Mouse (Mus musculus): ENCODE data around the gene Tnni3k. TPM values are rescaled to one million over a fixed set of nuclear protein-coding genes. Genes with fewer than 3 reads are reported as not detected.

Gene Tnni3k
- polyA plus RNA-seq, 1 experiment from 2014 or later = 0.09 TPM

DNA sequence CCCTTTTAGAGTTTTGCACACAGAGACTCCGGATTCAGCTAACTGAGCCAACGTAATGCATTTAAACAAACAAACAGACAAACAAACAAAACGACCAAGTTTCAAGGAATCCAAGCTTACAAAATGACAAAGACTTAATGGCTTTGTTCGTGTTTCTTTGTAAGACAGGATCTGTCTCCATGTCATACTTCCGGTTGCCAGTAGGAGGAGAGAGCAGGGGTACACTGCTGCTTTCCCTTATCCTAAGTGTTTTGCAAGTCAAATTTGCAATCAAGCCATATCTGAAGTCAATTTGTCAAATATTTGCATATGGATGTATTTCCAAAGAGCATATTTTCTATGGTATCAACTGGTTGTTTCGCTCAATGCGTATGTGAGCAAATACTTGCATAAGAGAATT lies 20.9 kb downstream of the Tnni3k start:
- Histone ChIP-seq H3K4me3 (no peak overlapping the region), H3K4me2 (no peak overlapping the region), H3K9ac (no peak overlapping the region), H3K4me1 (no peaks in the 10 kb centered on the region), H3K27me3 (replicated peaks) (no peaks in the 10 kb centered on the region), H3K9me3 (no peaks in the 10 kb centered on the region), H3K36me3 (replicated peaks) (no peaks in the 10 kb centered on the region), H3K27ac (no peak overlapping the region)
- no peak for ATAC-seq (replicated peaks)
- 75% methylated on average over 7 of the region's 7 CpGs for WGBS

DNA sequence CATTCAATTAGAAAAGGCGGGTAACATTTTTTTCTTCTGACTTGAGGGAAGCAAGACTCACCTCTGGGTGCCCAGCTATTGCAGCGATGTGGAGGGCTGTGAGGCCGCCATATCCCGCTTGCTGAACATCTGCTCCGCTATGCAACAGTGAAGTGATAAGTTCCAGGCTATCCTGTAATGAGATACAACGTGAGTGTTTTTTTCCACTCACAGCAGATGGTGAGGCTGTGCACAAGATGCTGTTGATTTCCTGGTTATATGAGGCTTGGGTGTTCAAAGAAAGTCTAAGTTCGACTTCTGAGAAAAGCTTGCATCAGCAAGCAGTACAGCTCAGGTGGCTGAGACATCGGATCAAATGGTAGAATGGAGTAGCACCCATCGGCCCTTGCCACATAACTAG lies 25.0 kb downstream of the Tnni3k start:
- H3K4me3 ChIP-seq = no peak overlapping the region
- H3K9me3 ChIP-seq = no peaks in the 10 kb centered on the region
- no peaks in the 10 kb centered on the region; the same call in 1 of the 2 replicates for H3K4me1 ChIP-seq
- no peaks in the 10 kb centered on the region for H3K36me3 ChIP-seq (replicated peaks)
- no peak overlapping the region for H3K4me2 ChIP-seq
- no peak for ATAC-seq (replicated peaks)
- 95% methylated on average over 9 of the region's 9 CpGs for WGBS
- no peak overlapping the region for H3K27ac ChIP-seq
- no peaks in the 10 kb centered on the region for H3K27me3 ChIP-seq (replicated peaks)
- no peak overlapping the region for H3K9ac ChIP-seq

DNA sequence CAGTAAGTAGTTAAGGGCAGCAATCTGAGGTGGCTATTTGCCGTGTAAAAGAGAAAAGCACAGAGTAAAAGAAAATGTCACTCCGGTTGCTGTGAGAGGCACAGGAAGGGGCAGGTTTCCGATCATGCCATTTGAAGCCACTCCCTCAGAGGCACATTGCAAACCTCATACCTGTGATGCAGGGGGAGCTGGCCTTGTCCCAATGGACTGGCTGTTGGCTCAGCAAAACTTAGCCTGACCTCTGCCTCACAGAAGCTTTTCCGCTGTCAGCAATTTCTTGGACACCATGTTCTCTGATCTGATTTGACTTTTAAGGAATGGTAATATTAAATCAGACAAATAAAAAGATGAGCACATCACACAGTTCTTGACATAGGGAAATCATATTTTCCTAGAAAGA lies 52.4 kb downstream of the Tnni3k start:
- H3K4me1 ChIP-seq = no peaks in the 10 kb centered on the region
- ATAC-seq (replicated peaks) = no peak
- no peaks in the 10 kb centered on the region for H3K36me3 ChIP-seq (replicated peaks)
- H3K4me3 ChIP-seq = no peak overlapping the region
- no peak overlapping the region for H3K4me2 ChIP-seq
- H3K27ac ChIP-seq = no peak overlapping the region
- no peaks in the 10 kb centered on the region for H3K27me3 ChIP-seq (replicated peaks)
- H3K9ac ChIP-seq = no peak overlapping the region
- 77% methylated on average over 4 of the region's 4 CpGs for WGBS
- no peaks in the 10 kb centered on the region for H3K9me3 ChIP-seq

- no peak overlapping the region for H3K4me3 ChIP-seq
- H3K27ac ChIP-seq = no peak overlapping the region
- no peaks in the 10 kb centered on the region for H3K36me3 ChIP-seq (replicated peaks)
- H3K9me3 ChIP-seq = no peaks in the 10 kb centered on the region
- no peak for ATAC-seq (replicated peaks)
- H3K27me3 ChIP-seq (replicated peaks) = no peaks in the 10 kb centered on the region
- H3K4me1 ChIP-seq = no peaks in the 10 kb centered on the region
- no peak overlapping the region for H3K9ac ChIP-seq
- H3K4me2 ChIP-seq = no peak overlapping the region
These were observed 54.2 kb downstream of the Tnni3k start for GRCm38 (mm10) chr3:155001056-155001455.

GRCm38 (mm10) chr3:154992678-154993077 lies 62.5 kb downstream of the Tnni3k start:
- Histone ChIP-seq H3K9me3 (no peaks in the 10 kb centered on the region), H3K4me1 (no peaks in the 10 kb centered on the region), H3K9ac (no peak overlapping the region), H3K4me3 (no peak overlapping the region), H3K27me3 (replicated peaks) (no peaks in the 10 kb centered on the region), H3K36me3 (replicated peaks) (no peaks in the 10 kb centered on the region), H3K4me2 (no peak overlapping the region), H3K27ac (no peak overlapping the region)
- no peak for ATAC-seq (replicated peaks)

DNA sequence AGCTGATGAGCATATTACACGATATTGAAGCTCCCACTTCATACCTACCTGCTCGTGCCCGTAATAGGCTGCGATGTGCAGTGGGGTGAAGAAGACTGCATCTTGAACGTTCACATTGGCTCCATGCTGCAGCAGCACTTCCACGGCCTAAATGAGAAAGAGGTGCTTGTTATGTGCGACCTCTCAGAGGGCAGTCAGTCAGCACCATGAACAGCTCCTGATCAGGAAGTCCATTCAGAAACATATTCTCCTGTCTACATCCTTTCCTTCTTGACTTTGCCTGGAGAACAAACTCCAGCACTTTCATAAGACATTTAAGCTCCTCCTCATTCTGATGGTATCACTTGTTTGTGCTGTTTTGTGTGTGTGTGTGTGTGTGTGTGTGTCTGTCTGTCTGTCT lies 76.1 kb downstream of the Tnni3k start:
- Histone ChIP-seq H3K27ac (no peak overlapping the region), H3K4me2 (no peak overlapping the region), H3K4me1 (no peaks in the 10 kb centered on the region), H3K36me3 (replicated peaks) (no peaks in the 10 kb centered on the region), H3K4me3 (no peak overlapping the region), H3K27me3 (replicated peaks) (no peaks in the 10 kb centered on the region), H3K9me3 (no peaks in the 10 kb centered on the region), H3K9ac (no peak overlapping the region)
- 86% methylated on average over 7 of the region's 7 CpGs for WGBS
- ATAC-seq (replicated peaks) = no peak

- no peaks in the 10 kb centered on the region for H3K9me3 ChIP-seq
- no peak overlapping the region for H3K4me3 ChIP-seq
- H3K27ac ChIP-seq = no peak overlapping the region
- ATAC-seq (replicated peaks) = no peak
- no peaks in the 10 kb centered on the region for H3K27me3 ChIP-seq (replicated peaks)
- 84% methylated on average over 1 of the region's 1 CpGs for WGBS
- no peaks in the 10 kb centered on the region for H3K36me3 ChIP-seq (replicated peaks)
- no peak overlapping the region for H3K9ac ChIP-seq
- H3K4me1 ChIP-seq = no peaks in the 10 kb centered on the region
- no peak overlapping the region for H3K4me2 ChIP-seq
These were observed 83.6 kb downstream of the Tnni3k start for GRCm38 (mm10) chr3:154971626-154972025.

DNA sequence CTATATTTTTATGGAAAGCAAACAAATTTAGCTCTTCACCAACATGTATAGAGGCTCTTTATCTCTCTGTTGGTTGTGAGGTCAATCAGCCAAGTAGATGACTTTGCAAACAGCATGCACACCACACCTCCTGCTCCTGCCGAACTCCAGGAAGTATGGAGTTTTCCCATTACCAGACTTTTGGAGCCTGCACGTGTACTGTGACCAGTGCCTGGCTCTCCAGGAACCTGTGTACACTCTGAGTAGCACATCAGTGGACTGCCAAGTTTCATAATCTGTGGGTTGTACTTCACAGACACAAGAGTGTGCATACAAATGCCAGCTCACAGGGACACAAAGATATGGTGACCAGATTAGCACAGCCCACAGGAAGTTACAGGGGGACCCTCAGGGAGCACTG lies 84.2 kb downstream of the Tnni3k start:
- H3K4me1 ChIP-seq = no peaks in the 10 kb centered on the region
- no peak overlapping the region for H3K27ac ChIP-seq
- H3K4me3 ChIP-seq = no peak overlapping the region
- H3K4me2 ChIP-seq = no peak overlapping the region
- no peak overlapping the region for H3K9ac ChIP-seq
- H3K9me3 ChIP-seq = no peaks in the 10 kb centered on the region
- no peaks in the 10 kb centered on the region for H3K27me3 ChIP-seq (replicated peaks)
- WGBS = 76% methylated on average over 2 of the region's 2 CpGs
- no peaks in the 10 kb centered on the region for H3K36me3 ChIP-seq (replicated peaks)
- ATAC-seq (replicated peaks) = no peak

- H3K36me3 ChIP-seq (replicated peaks) = no peaks in the 10 kb centered on the region
- no peaks in the 10 kb centered on the region; the same call in 1 of the 2 replicates for H3K9me3 ChIP-seq
- H3K4me2 ChIP-seq = no peak overlapping the region
- H3K27me3 ChIP-seq (replicated peaks) = no peaks in the 10 kb centered on the region
- peaks cover 7% of the 10 kb centered on the region for H3K4me1 ChIP-seq
- H3K27ac ChIP-seq = peak overlapping the region; percentile 65
- WGBS = 45% methylated on average over 3 of the region's 3 CpGs
- no peak overlapping the region for H3K4me3 ChIP-seq
- H3K9ac ChIP-seq = no peak overlapping the region
- ATAC-seq (replicated peaks) = peak; percentile 93
These were observed 93.9 kb downstream of the Tnni3k start for GRCm38 (mm10) chr3:154961284-154961683.

DNA sequence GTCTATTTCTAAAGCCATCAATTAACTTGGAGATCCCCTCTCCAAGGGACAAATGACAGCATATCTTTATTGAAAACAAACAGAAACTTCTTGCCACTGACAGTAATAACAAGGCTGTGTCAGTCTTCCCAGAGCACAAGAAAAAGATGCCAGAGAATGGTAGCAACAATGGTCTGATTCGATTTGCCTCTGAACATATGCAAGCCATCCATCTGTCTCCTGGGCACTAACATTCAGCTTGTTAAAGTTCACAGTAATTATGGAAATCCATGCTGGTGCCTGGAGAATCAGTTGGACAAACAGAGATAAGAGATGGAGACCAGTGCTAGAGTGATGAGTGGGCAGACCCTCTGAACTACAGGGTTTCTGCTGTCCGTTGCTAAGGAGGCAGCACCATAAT lies 102.1 kb downstream of the Tnni3k start:
- H3K36me3 ChIP-seq (replicated peaks) = no peaks in the 10 kb centered on the region
- no peak overlapping the region for H3K4me2 ChIP-seq
- no peaks in the 10 kb centered on the region for H3K9me3 ChIP-seq
- 60% methylated on average over 2 of the region's 2 CpGs for WGBS
- H3K4me3 ChIP-seq = no peak overlapping the region
- H3K4me1 ChIP-seq = peaks cover 4% of the 10 kb centered on the region; the same call in 1 of the 2 replicates
- H3K27me3 ChIP-seq (replicated peaks) = no peaks in the 10 kb centered on the region
- no peak overlapping the region for H3K27ac ChIP-seq
- no peak overlapping the region for H3K9ac ChIP-seq
- ATAC-seq (replicated peaks) = no peak; the same call in 1 of the 2 replicates

DNA sequence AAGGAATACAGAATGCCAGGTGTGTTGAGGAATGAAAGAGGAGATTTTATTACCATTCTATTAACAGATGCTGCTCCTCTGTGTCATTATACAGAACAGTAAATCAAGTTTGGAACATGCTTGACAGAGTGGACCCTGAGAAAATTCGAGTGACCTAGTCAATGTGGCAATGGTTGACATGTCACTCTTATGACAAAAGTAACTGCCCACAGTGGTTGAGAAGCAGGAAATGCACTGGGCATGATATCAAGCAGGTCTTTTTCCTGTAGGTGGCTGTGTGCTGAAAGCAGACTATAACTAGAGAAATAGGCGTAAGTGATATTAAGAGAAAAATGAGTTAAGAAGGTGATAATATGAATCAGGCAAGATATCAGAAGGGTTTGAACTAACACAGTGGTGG lies 105.7 kb downstream of the Tnni3k start:
- ATAC-seq (replicated peaks) = no peak
- 78% methylated on average over 2 of the region's 2 CpGs for WGBS
- Histone ChIP-seq H3K27ac (no peak overlapping the region), H3K27me3 (replicated peaks) (no peaks in the 10 kb centered on the region), H3K4me2 (no peak overlapping the region), H3K4me3 (no peak overlapping the region), H3K9me3 (no peaks in the 10 kb centered on the region), H3K4me1 (peaks cover 4% of the 10 kb centered on the region; the same call in 1 of the 2 replicates), H3K9ac (no peak overlapping the region), H3K36me3 (replicated peaks) (no peaks in the 10 kb centered on the region)

DNA sequence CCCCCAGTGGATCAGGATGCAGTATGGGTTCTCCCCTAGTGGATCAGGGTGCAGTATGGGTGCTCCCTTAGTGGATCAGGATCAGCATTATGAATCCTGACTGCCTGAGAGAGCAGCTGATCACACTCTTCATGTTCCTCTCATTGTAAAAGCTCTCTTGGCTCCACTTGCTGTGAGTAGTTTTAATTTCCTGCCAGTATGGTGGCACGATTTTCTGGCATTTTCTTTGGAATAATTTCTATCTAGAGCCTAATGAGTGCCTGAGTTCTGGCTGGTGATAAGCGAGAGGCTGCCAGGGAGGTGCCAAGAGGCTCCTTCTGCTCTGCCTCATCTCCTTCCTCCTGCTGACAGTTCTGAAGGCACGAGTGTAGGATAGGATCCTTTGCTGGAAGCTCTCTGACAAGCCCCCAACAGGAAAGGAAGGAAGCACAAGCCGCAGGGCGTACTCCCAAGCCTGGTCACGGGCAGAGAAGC lies 109.5 kb downstream of the Tnni3k start:
- Histone ChIP-seq H3K9me3 (no peaks in the 10 kb centered on the region), H3K36me3 (replicated peaks) (no peaks in the 10 kb centered on the region), H3K27ac (no peak overlapping the region), H3K4me1 (no peaks in the 10 kb centered on the region), H3K9ac (no peak overlapping the region), H3K4me2 (no peak overlapping the region), H3K4me3 (no peak overlapping the region), H3K27me3 (replicated peaks) (no peaks in the 10 kb centered on the region)
- WGBS = 71% methylated on average over 6 of the region's 6 CpGs
- ATAC-seq (replicated peaks) = no peak

- 37% methylated on average over 8 of the region's 8 CpGs for WGBS
- ATAC-seq (replicated peaks) = peak; percentile 75
- Histone ChIP-seq H3K27me3 (replicated peaks) (no peaks in the 10 kb centered on the region), H3K4me2 (peak overlapping the region; percentile 5), H3K4me3 (no peak overlapping the region), H3K27ac (peak overlapping the region; percentile 49), H3K4me1 (peaks cover 16% of the 10 kb centered on the region), H3K9me3 (no peaks in the 10 kb centered on the region), H3K9ac (no peak overlapping the region), H3K36me3 (replicated peaks) (no peaks in the 10 kb centered on the region)
These were observed 127.5 kb downstream of the Tnni3k start for GRCm38 (mm10) chr3:154927757-154928156.
